Mouse (Mus musculus) kidney, adult 18-20 months (tissue): Measurements from ENCODE around the gene Cpt1c.

Source experiments
- DNase-seq: peaks from one replicate; pipeline ENCODE4 v3.0.0; 2021

Gene Cpt1c

DNA sequence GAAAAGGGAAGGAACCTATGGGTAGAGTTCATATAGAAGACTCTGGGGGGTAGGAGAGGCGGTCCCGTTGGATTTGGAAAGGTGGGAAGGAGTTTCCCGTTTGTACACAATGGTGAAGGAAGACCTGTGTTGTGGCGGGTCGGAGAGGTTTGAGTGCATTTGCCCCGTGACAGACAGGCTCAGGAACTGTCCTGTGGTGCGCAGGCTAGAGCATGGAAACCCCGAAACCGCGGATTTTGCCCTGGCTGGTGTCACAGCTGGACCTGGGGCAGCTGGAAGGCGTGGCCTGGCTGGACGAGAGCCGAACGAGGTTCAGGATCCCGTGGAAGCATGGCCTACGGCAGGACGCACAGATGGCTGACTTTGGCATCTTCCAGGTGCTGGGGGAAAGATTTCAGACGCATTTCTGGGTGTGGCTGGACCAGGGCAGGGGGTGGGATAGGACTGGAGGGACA lies 23.9 kb upstream of the Cpt1c start, which contains the start of gene Bcl2l12:
Bcl2l12 (minus strand) TSS at position 212 of the 455 bp plus-strand sequence.
- DNase-seq = peak; percentile 76

DNA sequence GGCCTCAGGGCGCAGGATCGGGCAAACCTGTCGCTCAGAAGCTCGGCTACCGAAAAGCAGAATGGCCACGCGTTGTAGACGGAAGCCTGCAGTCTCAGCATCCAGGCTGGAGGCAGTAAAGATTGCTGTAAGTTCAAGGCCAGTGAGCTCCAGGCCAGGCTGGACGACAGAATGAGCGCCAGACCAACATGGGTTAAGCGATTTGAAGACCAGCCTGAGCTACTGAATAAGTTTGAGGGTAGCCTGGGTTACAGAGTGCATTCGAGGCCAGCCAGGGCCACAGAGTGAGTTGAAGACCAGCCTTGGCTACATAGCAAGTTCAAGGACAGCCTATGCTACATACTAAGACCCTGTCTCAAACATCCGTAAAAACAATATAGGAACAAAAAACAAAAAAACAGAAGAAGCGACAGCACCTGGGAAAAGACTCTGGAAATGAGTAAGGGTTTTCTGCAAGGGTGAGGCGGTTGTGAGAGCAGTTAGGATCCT lies 23.3 kb upstream of the Cpt1c start:
- no peak for DNase-seq

DNA sequence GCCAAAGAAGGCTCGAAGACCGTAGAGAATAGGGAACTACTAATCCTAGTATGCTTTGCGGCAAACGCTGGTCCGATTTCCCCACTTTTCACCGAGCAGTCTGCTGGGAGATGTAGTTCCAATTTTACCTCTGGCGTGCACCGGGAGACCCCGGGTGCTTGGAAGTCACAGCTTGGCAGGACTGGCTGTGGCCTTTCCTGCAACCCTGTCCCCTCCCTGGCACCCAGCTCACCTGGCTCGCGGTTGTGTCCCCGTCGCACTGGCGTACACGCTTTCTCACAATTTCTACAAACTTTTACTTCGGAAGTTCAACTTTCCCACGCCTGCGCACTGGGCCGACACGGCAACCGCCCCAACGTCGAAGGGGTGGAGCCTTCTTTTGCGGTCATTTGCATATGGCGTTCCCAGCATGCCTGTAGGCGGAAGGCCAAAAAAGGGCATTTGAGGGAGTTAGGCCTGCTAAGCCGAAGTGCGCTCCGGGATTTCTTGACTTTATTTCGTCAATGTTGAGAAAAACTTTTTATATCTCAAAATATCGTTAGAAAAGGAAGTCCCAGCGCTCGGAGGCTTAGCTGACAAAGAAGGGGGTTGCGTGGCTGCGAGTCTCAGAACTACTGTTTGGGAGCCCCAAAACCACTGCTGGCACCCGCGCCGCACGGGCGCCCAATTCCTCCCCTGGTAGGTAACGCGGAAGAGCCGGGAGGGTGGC lies 22.7 kb upstream of the Cpt1c start, which contains the start of gene Irf3:
Irf3 (plus strand) TSS at position 418 of the 709 bp plus-strand sequence.
- DNase-seq = peak; percentile 98

DNA sequence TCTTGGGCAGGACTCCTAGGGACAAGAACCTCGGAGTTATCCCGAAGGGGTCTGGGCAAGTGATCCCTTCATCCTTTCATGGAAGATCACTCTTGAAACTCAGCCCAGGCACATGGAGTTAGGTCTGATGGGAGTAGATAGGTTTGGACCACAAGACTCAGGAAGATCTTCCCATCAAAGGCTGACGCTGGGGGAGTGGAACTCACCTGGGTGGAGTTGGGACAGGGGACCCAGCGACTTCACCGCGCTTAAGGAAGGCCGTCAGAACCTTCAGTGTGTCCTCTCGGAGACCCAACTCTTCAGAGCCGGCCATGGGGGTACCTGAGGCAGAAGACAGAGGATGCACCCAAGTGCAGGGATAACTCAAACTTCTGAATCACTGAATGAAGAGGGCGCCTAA lies 22.0 kb upstream of the Cpt1c start:
- no peak for DNase-seq

DNA sequence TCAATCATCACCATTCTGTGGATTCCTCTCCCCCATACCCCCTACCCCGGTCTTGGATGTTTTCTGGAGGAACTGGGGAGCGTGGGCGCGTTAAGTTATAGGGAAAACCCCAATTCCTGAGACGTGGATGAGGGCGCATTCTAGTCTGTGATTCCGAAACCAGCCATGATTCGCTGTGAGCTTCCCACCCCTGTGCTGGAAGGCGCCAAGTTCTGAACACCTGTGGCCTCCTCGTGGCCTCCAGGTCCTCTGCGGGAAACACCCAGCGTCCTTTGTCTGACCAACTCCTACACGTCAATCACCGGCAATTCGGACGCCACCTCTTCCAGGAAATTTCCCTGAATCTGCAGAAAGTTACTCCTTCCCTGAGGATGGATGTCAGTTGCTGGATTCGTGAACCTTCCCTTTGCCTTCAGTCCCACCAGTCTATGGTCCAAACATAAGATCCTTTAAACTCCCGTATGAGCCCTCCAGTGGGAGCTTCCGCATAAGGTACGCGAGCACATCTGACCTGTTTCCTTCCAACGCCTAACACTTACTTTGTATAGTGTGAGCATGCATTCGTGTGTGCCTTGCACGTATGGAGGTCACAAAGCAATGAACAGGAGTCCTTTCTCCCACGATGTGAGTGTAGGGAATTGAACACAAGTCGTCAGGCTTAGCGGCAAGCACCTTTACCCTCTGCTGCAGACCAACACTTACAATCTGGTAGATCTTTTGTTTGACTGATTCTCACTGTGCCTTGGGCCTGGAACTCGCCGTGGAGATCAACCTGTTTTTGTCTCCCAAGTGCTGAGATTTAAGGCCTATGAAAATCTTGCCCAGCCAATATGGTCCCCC lies 12.4 kb upstream of the Cpt1c start:
- DNase-seq = no peak

DNA sequence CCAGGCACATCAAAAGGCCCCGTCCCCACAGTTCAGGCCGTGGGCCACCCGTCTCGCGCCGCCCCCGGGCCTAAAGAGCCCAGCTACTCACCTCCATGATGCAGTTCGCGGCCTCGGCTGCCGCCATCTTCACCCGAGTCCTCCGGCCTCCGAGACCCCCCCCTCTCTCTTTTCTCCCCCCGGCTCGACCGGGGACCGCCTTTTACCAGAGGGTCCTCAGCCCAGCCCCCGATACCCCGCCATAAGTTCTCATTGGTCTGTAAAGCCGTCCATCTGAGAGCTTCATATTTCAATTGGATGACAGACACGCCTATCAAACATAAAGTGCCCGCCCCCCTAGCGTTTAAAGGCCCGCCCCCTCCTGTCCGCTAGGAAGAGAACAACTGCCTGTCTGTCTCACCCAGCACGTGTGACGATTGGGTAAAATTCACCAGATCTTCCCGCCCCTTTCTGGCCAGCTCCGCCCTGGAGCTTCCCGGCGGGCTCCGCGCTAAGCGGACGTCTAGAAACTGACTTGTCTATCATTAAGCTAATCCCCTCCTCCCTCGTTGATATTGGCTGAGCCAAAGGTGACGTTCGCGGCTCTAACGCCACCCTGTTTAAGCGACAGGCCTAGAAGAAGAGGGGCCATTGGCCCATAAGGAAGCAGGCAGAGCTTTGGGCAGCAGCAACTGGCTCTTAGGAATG lies 11.7 kb upstream of the Cpt1c start, which contains the start of gene Prmt1:
Prmt1 (minus strand) TSS at position 377 of the 687 bp plus-strand sequence.
- DNase-seq = peak; percentile 99

DNA sequence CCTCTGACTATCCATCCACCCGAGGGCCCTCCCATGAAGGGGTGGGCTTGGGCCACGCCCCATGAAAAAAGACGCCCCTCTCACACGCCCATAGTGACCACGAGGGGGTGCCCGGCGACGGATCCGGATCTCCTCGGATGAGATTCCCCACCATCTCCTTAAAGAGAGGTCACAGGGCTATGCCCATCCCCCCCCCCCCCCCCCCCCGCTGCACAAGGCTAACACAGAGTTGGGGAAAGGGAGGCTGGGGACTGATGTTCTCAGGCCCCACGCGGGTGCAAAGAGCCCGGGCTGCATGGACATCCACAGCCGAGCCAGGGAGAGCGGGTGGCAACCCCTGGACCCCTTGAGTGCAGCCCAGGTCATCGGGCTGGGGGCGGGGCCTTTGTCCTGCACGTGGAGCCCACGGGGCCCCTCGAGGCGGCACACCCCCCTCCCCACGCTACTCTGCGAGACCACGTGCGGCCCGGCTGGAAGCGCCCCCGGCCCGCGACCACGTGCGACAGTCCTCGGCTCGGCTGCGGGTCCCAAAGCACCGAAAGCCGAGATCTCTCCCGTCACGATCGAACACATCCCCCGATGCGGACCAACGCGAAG lies 11.0 kb upstream of the Cpt1c start:
- DNase-seq = peak; percentile 51

DNA sequence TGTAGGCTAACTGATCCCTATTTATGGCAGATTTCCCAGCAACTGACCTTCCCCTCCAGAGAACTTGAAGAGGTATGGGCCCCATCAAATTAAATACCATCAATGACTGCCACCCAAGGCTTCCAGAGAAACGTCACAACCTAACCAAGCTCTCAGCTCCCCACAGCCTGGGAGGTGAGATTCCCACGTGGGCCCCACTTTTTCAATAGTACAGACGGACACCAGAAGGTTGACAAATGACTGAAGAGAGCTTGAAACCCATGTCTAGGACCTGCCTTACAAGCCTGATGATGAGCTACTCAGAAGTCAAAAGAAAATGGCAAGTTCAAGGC lies 10.1 kb upstream of the Cpt1c start:
- DNase-seq = no peak

DNA sequence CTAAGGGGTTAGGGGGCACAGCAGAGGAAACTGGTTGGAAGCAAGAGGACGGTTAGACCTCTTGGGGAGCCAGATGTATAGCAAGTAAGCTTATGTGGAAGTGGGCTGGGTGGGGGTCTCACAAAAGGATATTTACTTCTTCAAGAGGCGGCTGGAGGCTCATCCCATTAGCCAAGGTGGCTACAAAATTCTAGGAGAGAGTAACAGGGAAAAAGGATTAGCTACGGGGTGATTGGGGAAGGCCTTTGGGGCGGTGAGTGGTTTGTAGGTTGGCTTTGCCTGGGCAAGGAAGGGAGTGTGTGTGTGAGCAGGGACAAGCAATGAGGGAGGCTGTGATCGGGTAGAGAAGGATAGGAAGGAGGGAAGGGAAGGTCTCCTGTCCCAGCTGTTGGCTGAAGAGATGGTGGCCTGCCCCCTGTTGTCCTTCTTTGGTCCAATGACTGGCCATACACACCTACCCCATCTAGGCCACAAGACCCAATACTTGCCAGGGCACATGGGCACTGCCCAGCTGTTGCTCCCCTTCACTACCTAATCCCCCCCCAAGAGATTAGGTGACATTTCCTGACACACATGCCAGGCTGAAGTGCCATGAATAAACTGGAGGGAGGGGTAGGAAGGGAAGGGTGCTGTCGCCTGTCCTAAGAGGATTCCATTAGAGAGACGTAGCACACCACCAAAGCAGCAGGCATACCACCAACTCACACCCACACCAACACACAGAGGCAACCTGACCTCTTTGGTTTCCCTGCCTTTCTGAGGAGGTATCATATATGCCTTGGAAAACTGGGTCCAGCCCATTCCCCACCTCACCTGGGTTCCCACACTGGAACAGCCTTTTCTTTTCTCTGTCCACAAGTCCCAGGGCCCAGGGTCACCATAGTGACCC lies 9.5 kb upstream of the Cpt1c start:
- DNase-seq = no peak

DNA sequence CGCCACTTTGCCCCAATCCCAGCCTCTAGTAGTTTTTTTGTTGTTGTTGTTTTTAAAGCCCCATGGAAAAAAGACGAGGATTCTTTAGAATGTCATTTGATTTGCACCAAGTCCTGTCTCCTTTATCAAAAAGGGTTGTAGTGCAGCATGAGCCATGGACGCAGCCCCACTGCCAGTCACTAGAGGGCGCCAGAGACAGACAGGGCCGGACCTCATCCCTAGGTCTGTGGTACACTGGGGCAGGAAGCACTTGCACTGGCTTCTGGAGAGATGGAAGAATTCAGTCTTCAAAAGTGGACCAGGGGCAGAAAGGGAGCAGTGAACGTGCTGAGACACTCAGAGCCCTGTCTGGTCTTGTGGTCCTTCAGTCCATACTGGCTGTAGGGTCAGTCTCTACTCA lies 8.4 kb upstream of the Cpt1c start:
- peak; percentile 91 for DNase-seq

DNA sequence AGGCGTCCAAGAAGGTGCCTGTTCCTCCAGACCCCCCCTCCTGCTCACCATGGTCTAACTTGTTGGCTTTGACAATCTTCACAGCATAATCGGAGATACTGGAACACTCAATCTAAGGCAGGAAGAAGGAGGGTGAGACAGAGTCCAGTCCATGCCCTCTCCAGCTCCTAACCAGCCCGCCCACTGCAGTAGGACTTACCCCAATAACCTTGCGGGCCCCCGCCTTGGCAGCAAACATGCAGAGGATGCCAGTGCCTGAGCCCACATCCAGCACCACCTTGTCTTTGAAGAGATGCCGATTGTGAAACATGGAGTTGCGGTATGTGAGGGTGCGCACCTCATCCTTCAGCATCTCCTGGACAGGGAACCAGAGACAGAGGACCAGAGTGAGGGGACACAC lies 6.9 kb upstream of the Cpt1c start:
- DNase-seq = no peak

DNA sequence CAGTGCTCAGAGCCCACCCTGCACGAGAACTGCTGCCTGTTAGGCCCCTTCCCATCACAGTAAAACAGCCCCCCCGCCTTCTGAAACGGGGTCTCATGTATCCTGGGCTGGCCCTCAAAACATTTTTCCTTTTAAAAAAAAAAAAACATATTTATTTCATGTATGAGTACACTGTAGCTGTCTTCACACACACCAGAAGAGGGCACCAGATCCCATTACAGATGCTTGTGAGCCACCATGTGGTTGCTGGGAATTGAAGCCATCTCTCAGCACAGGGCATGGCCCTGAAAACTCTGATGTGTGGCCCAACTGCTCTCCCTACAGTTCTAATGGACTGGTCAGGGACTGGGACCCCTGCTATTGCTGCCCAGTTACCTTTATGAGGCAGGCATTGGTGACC lies 3.6 kb upstream of the Cpt1c start:
- no peak for DNase-seq

DNA sequence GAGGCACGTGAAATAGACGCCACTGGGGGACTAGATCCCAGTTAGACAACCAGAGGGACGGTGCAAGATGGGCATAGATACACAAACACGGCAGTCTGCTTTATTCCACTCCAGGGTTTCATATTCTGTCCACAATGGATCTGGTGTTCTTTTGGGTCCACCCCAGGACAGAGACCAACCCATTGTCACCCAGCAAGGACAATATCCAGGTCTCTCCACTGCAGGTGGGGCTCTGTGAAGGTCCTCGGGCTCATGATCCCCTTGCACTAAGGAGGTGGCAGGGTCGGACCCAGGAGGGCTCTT lies 417 bp upstream of the Cpt1c start:
- DNase-seq = no peak

DNA sequence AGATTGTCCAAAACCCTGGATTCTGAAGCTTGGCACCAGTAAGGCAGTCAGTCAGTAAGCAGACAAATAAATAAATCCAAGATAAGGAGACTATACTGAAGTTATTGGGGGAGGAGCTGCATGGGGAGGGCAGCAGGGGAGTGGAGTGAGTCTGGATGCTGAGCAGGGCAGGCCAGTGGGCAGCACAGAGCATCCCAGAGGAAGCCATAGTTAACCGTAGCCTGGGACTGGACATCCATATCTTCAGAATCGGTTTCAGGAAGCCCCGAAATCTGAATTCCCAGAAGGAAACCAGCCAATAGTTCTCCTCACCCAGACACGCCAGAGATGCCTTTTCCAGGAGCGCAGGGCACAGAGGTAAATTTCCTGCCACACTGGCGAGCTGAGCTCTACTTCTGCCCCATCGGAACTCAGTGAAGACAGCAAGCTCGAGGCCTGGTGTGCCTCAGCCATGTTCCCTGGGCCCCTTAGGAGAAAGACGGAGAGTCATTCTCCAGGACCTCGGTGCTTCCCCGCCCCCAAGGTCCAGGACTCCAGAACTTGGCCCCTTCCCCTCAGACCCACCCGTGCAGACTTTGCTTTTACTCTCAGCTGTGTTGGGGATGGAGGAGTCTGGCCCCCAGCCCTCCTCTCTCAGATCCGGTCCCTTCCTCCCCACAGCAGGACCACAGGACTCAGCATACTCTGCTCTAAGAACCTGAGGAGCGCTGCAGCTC lies 1.1 kb downstream of the Cpt1c start:
- DNase-seq = no peak

DNA sequence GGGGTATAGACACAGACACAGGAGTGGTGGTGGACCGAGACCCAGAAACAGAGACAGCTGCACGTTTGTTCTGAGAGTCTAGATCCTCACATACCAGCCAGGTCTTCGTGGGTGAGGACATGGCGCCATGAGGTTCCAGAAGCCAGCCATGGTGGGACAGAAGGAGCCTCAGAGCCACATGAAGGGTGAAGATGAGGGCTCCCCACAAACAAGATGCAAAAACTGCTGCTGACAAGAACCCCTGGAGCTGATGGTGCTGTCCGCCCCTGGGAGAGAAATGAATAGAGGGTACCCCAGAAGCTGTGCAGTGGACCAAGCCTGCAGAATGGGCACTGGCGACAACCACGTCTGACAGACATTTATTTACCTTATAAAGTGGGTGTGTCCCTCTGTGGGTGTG lies 3.5 kb downstream of the Cpt1c start:
- no peak for DNase-seq

DNA sequence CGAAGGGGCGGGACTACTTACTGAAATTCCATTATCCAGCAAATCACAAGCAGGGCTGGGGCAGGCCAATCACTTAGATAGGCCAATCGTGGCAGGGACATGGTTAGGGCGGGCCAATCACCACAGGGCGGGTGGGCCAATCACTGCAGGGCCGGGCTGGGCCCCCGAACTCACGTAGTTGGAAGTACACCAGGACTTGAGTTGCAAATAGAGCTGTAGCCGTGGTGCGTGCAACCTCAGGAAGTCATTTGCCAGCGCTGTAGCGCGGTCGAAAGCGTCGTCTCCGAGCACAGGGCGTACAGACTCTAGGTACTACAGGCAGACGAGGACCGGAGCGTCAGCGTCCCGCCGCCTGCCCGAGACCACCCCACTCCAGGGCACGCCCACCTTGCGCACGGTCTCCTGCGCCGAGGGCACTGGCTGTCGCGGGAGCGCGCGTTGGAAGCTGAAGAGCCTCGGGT lies 4.4 kb downstream of the Cpt1c start:
- peak; percentile 84 for DNase-seq

DNA sequence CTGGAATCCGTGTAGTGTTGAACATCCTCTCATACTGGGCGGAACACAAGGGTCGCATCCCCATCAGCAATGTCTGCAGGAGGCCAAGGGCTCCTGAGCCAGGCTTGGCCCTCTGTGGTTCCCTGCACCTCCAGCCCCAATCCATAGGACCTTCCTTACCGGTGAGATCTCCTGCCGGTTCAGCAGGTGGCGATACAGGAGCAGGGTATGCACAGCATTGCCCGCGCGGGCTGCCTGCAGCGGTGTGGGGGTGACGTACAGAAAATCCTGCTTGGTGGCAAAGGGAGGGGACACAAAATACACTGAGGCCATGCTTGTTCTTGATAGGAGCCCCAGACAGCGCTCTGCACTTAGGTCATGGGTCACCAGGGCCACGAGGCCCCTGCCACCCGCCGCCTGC lies 8.0 kb downstream of the Cpt1c start:
- no peak for DNase-seq

DNA sequence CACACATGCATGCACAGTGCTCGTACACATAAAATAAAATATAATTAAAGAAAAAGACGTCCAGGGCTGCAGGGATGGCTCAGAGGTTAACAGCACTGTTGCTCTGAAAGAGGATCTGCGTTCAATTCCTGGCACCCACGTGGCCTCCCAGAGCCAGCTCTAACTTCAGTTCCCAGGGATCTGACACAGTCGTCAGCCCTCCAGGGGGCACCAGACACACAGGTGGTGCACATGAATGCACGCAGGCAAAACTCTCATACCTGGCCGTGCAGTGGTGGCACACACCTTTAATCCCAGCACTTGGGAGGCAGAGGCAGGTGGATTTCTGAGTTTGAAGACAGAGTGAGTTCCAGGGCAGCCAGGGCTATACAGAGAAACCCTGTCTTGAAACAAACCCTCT lies 8.7 kb downstream of the Cpt1c start:
- peak; percentile 41 for DNase-seq

DNA sequence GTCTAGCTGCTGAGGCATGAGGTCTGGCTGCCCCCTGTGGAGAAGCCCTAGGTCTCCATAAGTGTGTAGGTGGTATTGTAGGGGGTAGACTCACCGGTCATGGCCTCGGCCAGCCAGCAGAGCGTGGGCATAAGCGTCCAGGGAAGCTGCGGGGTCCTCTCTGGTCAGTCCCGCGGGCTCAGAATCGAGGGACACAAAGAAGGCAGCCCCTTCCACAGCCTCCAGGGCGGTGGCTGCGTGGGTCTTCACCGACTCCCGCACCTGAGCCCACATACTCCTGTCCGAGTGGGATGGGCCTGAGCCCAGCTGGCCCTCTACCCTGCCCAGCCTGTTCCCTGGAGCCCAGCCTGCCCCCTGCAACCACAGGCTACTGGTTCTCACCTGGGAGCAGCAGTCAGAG lies 9.7 kb downstream of the Cpt1c start:
- DNase-seq = no peak

DNA sequence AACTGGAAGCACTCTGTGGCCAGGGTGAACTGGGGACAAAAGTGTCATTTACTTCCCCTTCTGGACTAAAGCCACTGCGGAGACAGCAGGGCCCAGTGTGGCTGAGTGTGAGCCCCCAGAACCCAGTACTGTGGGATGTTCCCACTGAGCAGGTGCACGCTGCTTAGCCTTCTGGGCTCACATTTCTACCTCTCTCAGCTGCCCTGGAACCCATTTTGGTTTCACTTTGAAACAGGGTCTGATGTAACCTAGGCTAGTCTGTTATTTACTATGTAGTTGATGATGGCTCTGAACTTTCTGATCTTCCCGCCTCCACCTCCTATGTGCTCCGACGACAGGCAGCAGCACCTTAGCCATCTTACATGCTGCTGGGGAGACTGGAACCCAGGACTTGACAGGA lies 11.8 kb downstream of the Cpt1c start:
- DNase-seq = no peak

DNA sequence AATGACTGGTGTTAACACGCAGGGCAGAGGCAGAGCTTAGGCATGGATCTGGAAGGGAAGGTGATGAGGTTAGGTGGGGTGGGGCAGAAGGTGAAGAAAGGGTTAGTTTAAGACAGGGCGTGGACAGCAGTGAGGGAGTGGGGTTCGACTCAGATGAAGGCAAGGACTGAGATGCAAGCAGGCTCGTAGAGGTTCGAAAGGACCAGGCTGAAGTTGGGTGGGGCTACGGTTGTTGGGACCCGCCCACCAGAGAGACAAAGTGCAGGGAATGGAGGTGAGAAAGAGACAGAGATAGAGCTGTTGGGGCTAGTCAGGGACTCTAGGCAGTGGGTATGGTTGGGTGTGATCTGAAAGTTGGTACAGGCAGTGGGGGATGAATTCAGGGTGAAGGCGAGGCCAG lies 12.3 kb downstream of the Cpt1c start:
- no peak for DNase-seq
